Mouse (Mus musculus): ENCODE measurements around the gene Cpne5. TPM values are rescaled to one million over a fixed set of nuclear protein-coding genes. Genes with fewer than 3 reads are reported as not detected.

The Cpne5 gene
- total and polyA plus RNA-seq, 2 experiments, result not detected

DNA sequence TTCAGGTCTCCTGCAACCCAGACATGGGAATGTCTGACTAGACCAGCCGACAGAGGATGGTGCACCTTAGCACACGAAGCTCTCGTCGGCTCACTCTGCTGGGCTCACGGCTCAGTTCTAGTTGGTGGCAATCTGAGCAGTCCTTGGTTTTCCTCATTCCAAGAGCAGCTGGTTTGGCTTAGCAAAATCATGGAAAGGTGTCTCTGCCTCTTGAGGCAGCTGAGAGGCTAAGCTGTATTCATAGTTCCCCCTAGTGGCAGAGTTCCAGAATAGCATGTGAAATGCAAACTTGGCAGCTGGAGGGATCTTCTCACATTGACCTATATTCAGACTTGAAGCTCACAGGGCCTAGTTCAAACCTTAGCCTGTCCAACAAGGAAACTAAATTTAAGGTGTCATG is 8.6 kb upstream of the Cpne5 start:
- WGBS, result 43% methylated on average over 5 of the region's 5 CpGs
- DNase-seq (ENCODE audit: extremely low read depth, low read depth, low spot score), result peak; percentile 85

DNA sequence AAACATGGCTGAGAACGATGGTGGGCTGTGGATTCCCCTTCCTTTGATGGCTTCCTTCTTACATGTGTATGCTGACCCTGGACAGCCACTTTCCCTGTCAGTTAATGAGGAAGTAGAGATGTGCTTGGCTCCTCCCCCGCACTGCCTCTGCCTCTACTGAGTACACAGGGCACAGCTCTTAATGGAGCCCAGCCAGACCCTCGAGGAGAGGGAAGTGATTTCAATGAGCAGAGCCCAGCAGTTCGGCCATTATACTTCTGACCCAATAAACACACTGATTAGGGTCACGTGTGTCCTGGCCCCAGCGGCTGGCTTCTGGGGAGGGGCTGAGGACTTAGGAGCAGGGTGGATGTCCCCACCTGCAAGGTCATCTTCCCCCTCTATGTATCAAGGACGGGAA is 7.8 kb upstream of the Cpne5 start:
- H3K27me3 ChIP-seq (ENCODE audit: control insufficient read depth, insufficient read depth, low read length), result no peaks in the 10 kb centered on the region
- no peak overlapping the region for H3K27ac ChIP-seq (replicated peaks; ENCODE audit: insufficient read depth, low read depth, low read length)
- no peaks in the 10 kb centered on the region for H3K79me2 ChIP-seq (ENCODE audit: control insufficient read depth, insufficient read depth, low read length)
- H3K4me3 ChIP-seq (ENCODE audit: insufficient read depth, low read depth, low read length), result no peak overlapping the region
- 67% methylated on average over 7 of the region's 7 CpGs for WGBS
- no peaks in the 10 kb centered on the region for H3K4me1 ChIP-seq (ENCODE audit: control insufficient read depth, insufficient read depth, low read length)
- TF ChIP-seq POLR2A (IDR thresholded peaks at IDR 0.05; ENCODE audit: extremely low read depth, insufficient read depth, low read length) (no peak), CTCF (IDR thresholded peaks at IDR 0.05; ENCODE audit: low read depth, low read length) (no peak)
- no peak overlapping the region for H3K9ac ChIP-seq (ENCODE audit: low read depth, low read length)
- H3K36me3 ChIP-seq (ENCODE audit: control insufficient read depth, insufficient read depth, low read length), result no peaks in the 10 kb centered on the region
- DNase-seq (ENCODE audit: extremely low read depth, low read depth, low spot score), result no peak

More for the DNA sequence above, 8.6 kb upstream of the Cpne5 start:
- H3K79me2 ChIP-seq (ENCODE audit: control insufficient read depth, insufficient read depth, low read length), result no peaks in the 10 kb centered on the region
- H3K9ac ChIP-seq (ENCODE audit: low read depth, low read length), result no peak overlapping the region
- peaks cover 3% of the 10 kb centered on the region for H3K4me1 ChIP-seq (ENCODE audit: control insufficient read depth, insufficient read depth, low read length)
- no peaks in the 10 kb centered on the region for H3K27me3 ChIP-seq (ENCODE audit: control insufficient read depth, insufficient read depth, low read length)
- TF ChIP-seq CTCF (IDR thresholded peaks at IDR 0.05; ENCODE audit: low read depth, low read length) (peak; percentile 35), POLR2A (IDR thresholded peaks at IDR 0.05; ENCODE audit: extremely low read depth, insufficient read depth, low read length) (no peak)
- no peaks in the 10 kb centered on the region for H3K36me3 ChIP-seq (ENCODE audit: control insufficient read depth, insufficient read depth, low read length)
- H3K27ac ChIP-seq (replicated peaks; ENCODE audit: insufficient read depth, low read depth, low read length), result no peak overlapping the region
- H3K4me3 ChIP-seq (ENCODE audit: insufficient read depth, low read depth, low read length), result no peak overlapping the region

DNA sequence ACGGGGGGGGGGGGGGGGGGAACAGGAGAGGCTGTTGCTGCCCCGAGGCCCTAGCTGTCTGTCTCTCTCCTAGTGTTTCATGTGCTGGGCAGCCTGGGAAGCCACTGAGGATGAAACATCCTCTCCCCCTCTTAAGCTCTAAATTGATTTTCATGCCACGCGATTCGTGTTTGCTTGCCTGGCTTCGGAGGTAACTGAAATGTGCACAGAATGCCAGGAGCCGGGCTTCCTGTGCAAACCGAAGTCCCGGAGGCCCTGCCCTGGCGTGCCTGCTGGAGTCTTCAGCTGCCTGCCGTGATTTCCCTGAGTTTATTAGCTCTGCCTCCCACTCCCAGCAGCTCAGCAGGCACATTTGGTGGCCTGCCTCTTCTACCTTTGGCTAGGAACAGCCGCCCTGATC is 6.9 kb upstream of the Cpne5 start:
- no peaks in the 10 kb centered on the region for H3K27me3 ChIP-seq (ENCODE audit: control insufficient read depth, insufficient read depth, low read length)
- no peaks in the 10 kb centered on the region for H3K4me1 ChIP-seq (ENCODE audit: control insufficient read depth, insufficient read depth, low read length)
- no peak overlapping the region for H3K27ac ChIP-seq (replicated peaks; ENCODE audit: insufficient read depth, low read depth, low read length)
- no peaks in the 10 kb centered on the region for H3K79me2 ChIP-seq (ENCODE audit: control insufficient read depth, insufficient read depth, low read length)
- no peak overlapping the region for H3K9ac ChIP-seq (ENCODE audit: low read depth, low read length)
- whole genome bisulfite sequencing, result 30% methylated on average over 11 of the region's 12 CpGs
- no peak for DNase-seq (ENCODE audit: extremely low read depth, low read depth, low spot score)
- no peak overlapping the region for H3K4me3 ChIP-seq (ENCODE audit: insufficient read depth, low read depth, low read length)
- TF ChIP-seq POLR2A (IDR thresholded peaks at IDR 0.05; ENCODE audit: extremely low read depth, insufficient read depth, low read length), result no peak
- TF ChIP-seq CTCF (IDR thresholded peaks at IDR 0.05; ENCODE audit: low read depth, low read length), result no peak
- no peaks in the 10 kb centered on the region for H3K36me3 ChIP-seq (ENCODE audit: control insufficient read depth, insufficient read depth, low read length)

GRCm38 (mm10) chr17:29238421-29238945 is 516 bp upstream of the Cpne5 start:
- no peak for DNase-seq (ENCODE audit: extremely low read depth, low read depth, low spot score)
- Histone ChIP-seq H3K36me3 (ENCODE audit: control insufficient read depth, insufficient read depth, low read length) (no peaks in the 10 kb centered on the region), H3K79me2 (ENCODE audit: control insufficient read depth, insufficient read depth, low read length) (no peaks in the 10 kb centered on the region), H3K27me3 (ENCODE audit: control insufficient read depth, insufficient read depth, low read length) (peaks cover 17% of the 10 kb centered on the region), H3K9ac (ENCODE audit: low read depth, low read length) (no peak overlapping the region), H3K4me3 (ENCODE audit: insufficient read depth, low read depth, low read length) (no peak overlapping the region), H3K4me1 (ENCODE audit: control insufficient read depth, insufficient read depth, low read length) (no peaks in the 10 kb centered on the region), H3K27ac (replicated peaks; ENCODE audit: insufficient read depth, low read depth, low read length) (no peak overlapping the region)
- TF ChIP-seq POLR2A (IDR thresholded peaks at IDR 0.05; ENCODE audit: extremely low read depth, insufficient read depth, low read length), result no peak
- TF ChIP-seq CTCF (IDR thresholded peaks at IDR 0.05; ENCODE audit: low read depth, low read length), result no peak
- WGBS, result 13% methylated on average over 23 of the region's 23 CpGs

DNA sequence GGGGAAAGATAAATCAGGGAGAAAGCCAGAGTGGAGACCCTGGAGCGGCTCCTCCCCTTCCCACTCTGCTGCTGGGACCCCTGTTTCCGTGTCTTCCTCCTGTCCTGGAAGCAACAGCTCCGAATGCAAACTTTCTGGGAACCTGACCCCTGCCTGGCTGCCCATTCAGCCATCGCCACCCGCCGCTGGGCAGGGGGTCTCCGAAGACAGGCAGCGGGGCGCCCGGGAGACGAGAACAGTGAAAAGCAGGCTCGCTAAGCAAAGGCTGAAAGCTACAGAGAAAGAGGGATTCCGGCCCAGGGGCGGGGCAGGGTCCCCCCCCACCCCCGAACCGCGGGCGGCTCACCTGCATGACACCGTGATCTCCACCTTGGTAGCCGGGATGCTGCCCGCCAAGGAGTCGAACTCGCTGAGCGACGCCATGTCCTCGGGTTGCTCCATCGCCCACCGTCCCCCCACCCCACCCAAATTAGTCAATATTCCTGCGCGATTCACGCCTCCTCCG is 648 bp downstream of the Cpne5 start:
- no peaks in the 10 kb centered on the region for H3K36me3 ChIP-seq (ENCODE audit: control insufficient read depth, insufficient read depth, low read length)
- 7% methylated on average over 32 of the region's 32 CpGs for WGBS

GRCm38 (mm10) chr17:29236111-29236510 is 1.9 kb downstream of the Cpne5 start:
- no peak for TF ChIP-seq CTCF (IDR thresholded peaks at IDR 0.05; ENCODE audit: low read depth, low read length)
- no peak for TF ChIP-seq POLR2A (IDR thresholded peaks at IDR 0.05; ENCODE audit: extremely low read depth, insufficient read depth, low read length)
- no peak overlapping the region for H3K9ac ChIP-seq (ENCODE audit: low read depth, low read length)
- 77% methylated on average over 7 of the region's 7 CpGs for WGBS
- no peak for DNase-seq (ENCODE audit: extremely low read depth, low read depth, low spot score)
- H3K27ac ChIP-seq (replicated peaks; ENCODE audit: insufficient read depth, low read depth, low read length), result no peak overlapping the region
- no peaks in the 10 kb centered on the region for H3K79me2 ChIP-seq (ENCODE audit: control insufficient read depth, insufficient read depth, low read length)
- H3K4me3 ChIP-seq (ENCODE audit: insufficient read depth, low read depth, low read length), result no peak overlapping the region
- no peaks in the 10 kb centered on the region for H3K4me1 ChIP-seq (ENCODE audit: control insufficient read depth, insufficient read depth, low read length)
- peaks cover 17% of the 10 kb centered on the region for H3K27me3 ChIP-seq (ENCODE audit: control insufficient read depth, insufficient read depth, low read length)
- H3K36me3 ChIP-seq (ENCODE audit: control insufficient read depth, insufficient read depth, low read length), result no peaks in the 10 kb centered on the region

More for the DNA sequence above, 648 bp downstream of the Cpne5 start:
- Histone ChIP-seq H3K9ac (ENCODE audit: low read depth, low read length) (no peak overlapping the region), H3K27ac (replicated peaks; ENCODE audit: insufficient read depth, low read depth, low read length) (no peak overlapping the region), H3K4me3 (ENCODE audit: insufficient read depth, low read depth, low read length) (no peak overlapping the region), H3K27me3 (ENCODE audit: control insufficient read depth, insufficient read depth, low read length) (peaks cover 17% of the 10 kb centered on the region), H3K79me2 (ENCODE audit: control insufficient read depth, insufficient read depth, low read length) (no peaks in the 10 kb centered on the region), H3K4me1 (ENCODE audit: control insufficient read depth, insufficient read depth, low read length) (no peaks in the 10 kb centered on the region)
- TF ChIP-seq CTCF (IDR thresholded peaks at IDR 0.05; ENCODE audit: low read depth, low read length) (no peak), POLR2A (IDR thresholded peaks at IDR 0.05; ENCODE audit: extremely low read depth, insufficient read depth, low read length) (no peak)
- DNase-seq (ENCODE audit: extremely low read depth, low read depth, low spot score), result no peak

All from liver, adult 2 months (tissue).